Mouse (Mus musculus): Measurements from ENCODE around the gene Cracr2b. TPM values are rescaled to one million over a fixed set of nuclear protein-coding genes. Genes with fewer than 3 reads are reported as not detected.
"Not testable (repeated sequence)": the region's sequence is repeated elsewhere in the genome, so short reads cannot be mapped to it uniquely, and the experiment has no call there.

Gene Cracr2b
- polyA plus RNA-seq, 1 experiment from 2014 or later, result 4.3 TPM

GRCm38 (mm10) chr7:141446374-141446773 lies 14.5 kb upstream of the Cracr2b start:
- H3K27me3 ChIP-seq; ATAC-seq (ENCODE audit: low FRiP score); H3K9ac ChIP-seq; H3K27ac ChIP-seq; H3K4me3 ChIP-seq (replicated peaks); H3K9me3 ChIP-seq: not testable (repeated sequence)
- Histone ChIP-seq H3K4me2 (peak overlapping the region; percentile 76; the same call in 1 of the 2 replicates), H3K36me3 (replicated peaks) (peaks cover 34% of the 10 kb centered on the region), H3K4me1 (peaks cover 48% of the 10 kb centered on the region)
- 79% methylated on average over 3 of the region's 3 CpGs for WGBS

- H3K4me1 ChIP-seq, result peaks cover 39% of the 10 kb centered on the region
- peak within 1 kb of the TSS; percentile 86 for H3K9ac ChIP-seq
- peak; percentile 91 for ATAC-seq (ENCODE audit: low FRiP score)
- H3K36me3 ChIP-seq (replicated peaks), result peaks cover 39% of the 10 kb centered on the region
- peak within 1 kb of the TSS; percentile 76 for H3K4me2 ChIP-seq
- H3K4me3 ChIP-seq (replicated peaks), result peak within 1 kb of the TSS; percentile 91
- H3K27ac ChIP-seq, result peak within 1 kb of the TSS; percentile 88
- H3K27me3 ChIP-seq, result no peaks in the 10 kb centered on the region
- H3K9me3 ChIP-seq, result no peaks in the 10 kb centered on the region
- under 1% methylated on average over 63 of the region's 63 CpGs for WGBS
Measured at GRCm38 (mm10) chr7:141447110-141447991, 13.5 kb upstream of the Cracr2b start, which contains the start of gene Rplp2. Gene Rplp2 (plus strand): TSS chr7:141447370.

- H3K27me3 ChIP-seq, result 0 out of 2 replicates have a peak, but pooled peaks cover 5% of the 10 kb centered on the region
- no peaks in the 10 kb centered on the region for H3K9me3 ChIP-seq
- H3K4me1 ChIP-seq, result peaks cover 35% of the 10 kb centered on the region
- ATAC-seq (ENCODE audit: low FRiP score), result no peak
- H3K4me3 ChIP-seq (replicated peaks), result no peak overlapping the region
- H3K36me3 ChIP-seq (replicated peaks), result peaks cover 39% of the 10 kb centered on the region
- H3K9ac ChIP-seq, result no peak overlapping the region
- no peak overlapping the region for H3K27ac ChIP-seq
- H3K4me2 ChIP-seq, result no peak overlapping the region
Measured at GRCm38 (mm10) chr7:141451928-141452327, 9.0 kb upstream of the Cracr2b start.

- Histone ChIP-seq H3K4me1 (peaks cover 27% of the 10 kb centered on the region), H3K27me3 (peaks cover 6% of the 10 kb centered on the region; the same call in 1 of the 2 replicates), H3K9ac (no peak overlapping the region), H3K36me3 (replicated peaks) (peaks cover 38% of the 10 kb centered on the region), H3K4me3 (replicated peaks) (no peak overlapping the region), H3K27ac (no peak overlapping the region), H3K4me2 (no peak overlapping the region), H3K9me3 (no peaks in the 10 kb centered on the region)
- ATAC-seq (ENCODE audit: low FRiP score), result no peak
- WGBS, result 83% methylated on average over 2 of the region's 2 CpGs
Measured at GRCm38 (mm10) chr7:141453636-141454035, 7.3 kb upstream of the Cracr2b start.

GRCm38 (mm10) chr7:141454967-141455551 lies 5.8 kb upstream of the Cracr2b start, which contains the start of gene Pnpla2:
Gene Pnpla2 (plus strand): TSS chr7:141455198.
- Histone ChIP-seq H3K4me1 (peaks cover 21% of the 10 kb centered on the region), H3K27me3 (peaks cover 19% of the 10 kb centered on the region), H3K4me3 (replicated peaks) (peak within 1 kb of the TSS; percentile 51), H3K9me3 (no peaks in the 10 kb centered on the region), H3K4me2 (peak within 1 kb of the TSS; percentile 85), H3K36me3 (replicated peaks) (peaks cover 36% of the 10 kb centered on the region), H3K9ac (peak within 1 kb of the TSS; percentile 73), H3K27ac (peak within 1 kb of the TSS; percentile 74; the same call in 1 of the 2 replicates)
- WGBS, result under 1% methylated on average over 45 of the region's 45 CpGs
- peak; percentile 83 for ATAC-seq (ENCODE audit: low FRiP score)

GRCm38 (mm10) chr7:141455610-141456314 lies 5.1 kb upstream of the Cracr2b start:
- ATAC-seq (ENCODE audit: low FRiP score), result peak; percentile 40
- peak overlapping the region; percentile 73 for H3K9ac ChIP-seq
- peaks cover 29% of the 10 kb centered on the region for H3K36me3 ChIP-seq (replicated peaks)
- H3K27me3 ChIP-seq, result peaks cover 26% of the 10 kb centered on the region
- no peaks in the 10 kb centered on the region for H3K9me3 ChIP-seq
- H3K27ac ChIP-seq, result peak overlapping the region; percentile 74; the same call in 1 of the 2 replicates
- H3K4me3 ChIP-seq (replicated peaks), result peak overlapping the region; percentile 51
- H3K4me2 ChIP-seq, result peak overlapping the region; percentile 85
- peaks cover 21% of the 10 kb centered on the region for H3K4me1 ChIP-seq
- under 1% methylated on average over 23 of the region's 23 CpGs for WGBS

- H3K9ac ChIP-seq, result no peak overlapping the region
- H3K9me3 ChIP-seq, result no peaks in the 10 kb centered on the region
- H3K4me1 ChIP-seq, result peaks cover 26% of the 10 kb centered on the region
- H3K4me2 ChIP-seq, result peak overlapping the region; percentile 85
- H3K4me3 ChIP-seq (replicated peaks), result no peak overlapping the region
- no peak for ATAC-seq (ENCODE audit: low FRiP score)
- peaks cover 19% of the 10 kb centered on the region for H3K36me3 ChIP-seq (replicated peaks)
- peaks cover 36% of the 10 kb centered on the region for H3K27me3 ChIP-seq
- H3K27ac ChIP-seq, result no peak overlapping the region
- 90% methylated on average over 6 of the region's 6 CpGs for WGBS
Measured at GRCm38 (mm10) chr7:141456739-141457138, 4.2 kb upstream of the Cracr2b start.

- no peak for ATAC-seq (ENCODE audit: low FRiP score)
- WGBS, result 94% methylated on average over 14 of the region's 14 CpGs
- no peak overlapping the region; the same call in 1 of the 2 replicates for H3K4me2 ChIP-seq
- H3K27me3 ChIP-seq, result peaks cover 41% of the 10 kb centered on the region
- H3K36me3 ChIP-seq (replicated peaks), result peaks cover 14% of the 10 kb centered on the region
- peaks cover 31% of the 10 kb centered on the region for H3K4me1 ChIP-seq
- H3K4me3 ChIP-seq (replicated peaks), result no peak overlapping the region
- no peak overlapping the region for H3K27ac ChIP-seq
- H3K9me3 ChIP-seq, result no peaks in the 10 kb centered on the region
- H3K9ac ChIP-seq, result no peak overlapping the region
Measured at GRCm38 (mm10) chr7:141457236-141457635, 3.7 kb upstream of the Cracr2b start.

GRCm38 (mm10) chr7:141457986-141458660 lies 2.8 kb upstream of the Cracr2b start:
- H3K27me3 ChIP-seq, result peaks cover 50% of the 10 kb centered on the region
- peaks cover 34% of the 10 kb centered on the region for H3K4me1 ChIP-seq
- peaks cover 12% of the 10 kb centered on the region; the same call in 1 of the 2 replicates for H3K36me3 ChIP-seq (replicated peaks)

GRCm38 (mm10) chr7:141458661-141459060 lies 2.2 kb upstream of the Cracr2b start:
- no peak overlapping the region for H3K4me2 ChIP-seq
- H3K9me3 ChIP-seq, result no peaks in the 10 kb centered on the region
- 90% methylated on average over 11 of the region's 11 CpGs for WGBS
- no peak overlapping the region for H3K4me3 ChIP-seq (replicated peaks)
- ATAC-seq (ENCODE audit: low FRiP score), result no peak
- H3K36me3 ChIP-seq (replicated peaks), result peaks cover 12% of the 10 kb centered on the region; the same call in 1 of the 2 replicates
- H3K9ac ChIP-seq, result no peak overlapping the region
- no peak overlapping the region for H3K27ac ChIP-seq
- H3K4me1 ChIP-seq, result peaks cover 34% of the 10 kb centered on the region
- peaks cover 55% of the 10 kb centered on the region for H3K27me3 ChIP-seq

More at GRCm38 (mm10) chr7:141457986-141458660, 2.8 kb upstream of the Cracr2b start:
- ATAC-seq (ENCODE audit: low FRiP score), result no peak
- WGBS, result 75% methylated on average over 15 of the region's 15 CpGs
- H3K27ac ChIP-seq, result no peak overlapping the region
- no peak overlapping the region for H3K4me3 ChIP-seq (replicated peaks)
- H3K4me2 ChIP-seq, result no peak overlapping the region
- H3K9me3 ChIP-seq, result no peaks in the 10 kb centered on the region
- no peak overlapping the region for H3K9ac ChIP-seq

- peaks cover 62% of the 10 kb centered on the region for H3K27me3 ChIP-seq
- no peak overlapping the region for H3K4me2 ChIP-seq
- H3K27ac ChIP-seq, result no peak overlapping the region
- no peak for ATAC-seq (ENCODE audit: low FRiP score)
- no peaks in the 10 kb centered on the region for H3K9me3 ChIP-seq
- H3K4me1 ChIP-seq, result peaks cover 34% of the 10 kb centered on the region
- H3K9ac ChIP-seq, result no peak overlapping the region
- peaks cover 12% of the 10 kb centered on the region; the same call in 1 of the 2 replicates for H3K36me3 ChIP-seq (replicated peaks)
- no peak overlapping the region for H3K4me3 ChIP-seq (replicated peaks)
- WGBS, result 92% methylated on average over 17 of the region's 17 CpGs
Measured at GRCm38 (mm10) chr7:141459301-141459711, 1.6 kb upstream of the Cracr2b start.

Data from forebrain, embryonic 12.5 days (tissue).